Mouse (Mus musculus) liver, embryonic 14 days (tissue): ENCODE data around the gene Ppia. TPM values are rescaled to one million over a fixed set of nuclear protein-coding genes. Genes with fewer than 3 reads are reported as not detected.

Experiments
- polyA plus RNA-seq: library from polyadenylated mRNA; depleted of rRNA; stranded (reverse); fragments of >200 nt; gene quantifications from 2 replicates; pipeline ENCODE4 v1.2.3, GENCODE M21; 2012; rRNA removed

Gene Ppia
- 1,822 and 2,000 TPM in 2 replicates for polyA plus RNA-seq

GRCm38 (mm10) chr11:6414751-6415550 lies at the start of gene Ppia:
TSS of gene Ppia (plus strand) at chr11:6415443.

DNA sequence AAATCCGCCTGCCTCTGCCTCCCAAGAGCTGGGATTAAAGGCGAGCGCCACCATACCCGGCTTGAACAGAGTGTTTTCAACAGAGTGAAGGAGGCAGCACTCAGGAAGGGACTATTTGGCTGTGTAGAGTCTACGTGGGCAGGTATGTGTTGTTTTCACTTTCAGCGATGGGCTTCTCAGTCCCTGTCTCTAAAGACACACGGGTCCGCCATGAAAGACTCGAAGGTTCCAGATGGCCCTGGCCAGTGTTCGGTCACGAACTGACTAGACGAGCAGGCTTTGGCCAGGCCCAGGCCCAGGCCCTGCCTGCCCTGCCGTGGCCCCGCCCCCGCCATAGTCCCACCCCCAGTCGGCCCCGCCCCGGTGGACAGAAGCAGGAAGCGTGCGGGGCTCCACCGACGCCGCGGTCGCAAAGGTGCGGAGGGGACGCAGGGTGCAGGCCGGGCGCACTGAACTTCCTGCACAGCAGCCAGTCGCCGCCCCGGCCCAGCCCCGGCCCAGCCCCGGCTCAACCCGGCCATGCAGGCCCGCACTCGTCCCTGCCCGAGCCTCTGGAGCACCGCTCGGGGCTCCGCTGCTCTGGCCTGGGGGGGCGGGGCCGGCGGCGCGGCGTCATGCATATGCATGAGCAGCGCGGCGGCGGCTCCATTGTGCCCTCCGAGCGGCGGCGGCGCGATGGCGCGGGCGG lies 26.4 kb upstream of the Ppia start, which contains the start of gene Zmiz2:
Gene Zmiz2 (plus strand): TSS at position 349 of the 688 bp plus-strand sequence.

GRCm38 (mm10) chr11:6444077-6444853 lies 29.0 kb downstream of the Ppia start, which contains the start of gene H2afv:
TSS of gene H2afv (minus strand) at chr11:6444443.

Other genes with a start within 250 kb of the Ppia start
- gene A730071L15Rik, start 215.4 kb upstream of the Ppia start, polyA plus RNA-seq, result 0.06 TPM in 2 replicates
- gene Nudcd3, start 215.0 kb upstream of the Ppia start, polyA plus RNA-seq, result 10.2 and 11.7 TPM in 2 replicates
- gene Npc1l1, start 185.3 kb upstream of the Ppia start, polyA plus RNA-seq, result 0.08 and 0.09 TPM in 2 replicates
- 27.3 and 31.2 TPM in 2 replicates for gene Ddx56, start 147.7 kb upstream of the Ppia start, polyA plus RNA-seq
- gene Tmed4, start 140.6 kb upstream of the Ppia start, polyA plus RNA-seq, result 25.5 and 28.9 TPM in 2 replicates
- 37.9 and 43.6 TPM in 2 replicates for gene Ogdh, start 123.8 kb upstream of the Ppia start, polyA plus RNA-seq
- gene Zmiz2, start 26.4 kb upstream of the Ppia start, polyA plus RNA-seq, result 5.4 and 7.5 TPM in 2 replicates
- 44.4 TPM in 2 replicates for gene H2afv, start 29.0 kb downstream of the Ppia start, polyA plus RNA-seq
- gene Purb, start 60.5 kb downstream of the Ppia start, polyA plus RNA-seq, result 6.2 and 7.7 TPM in 2 replicates
- 4.9 and 7.1 TPM in 2 replicates for gene Myo1g, start 105.5 kb downstream of the Ppia start, polyA plus RNA-seq
- gene Ccm2, start 131.4 kb downstream of the Ppia start, polyA plus RNA-seq, result 27.3 and 32.9 TPM in 2 replicates
- 4.1 and 7.8 TPM in 2 replicates for gene Nacad, start 190.6 kb downstream of the Ppia start, polyA plus RNA-seq
- gene Tbrg4, start 210.6 kb downstream of the Ppia start, polyA plus RNA-seq, result 48.1 and 54.8 TPM in 2 replicates
- not detected in 2 replicates for gene Wap, start 223.2 kb downstream of the Ppia start, polyA plus RNA-seq
- 0.05 and 0.16 TPM in 2 replicates for gene Ramp3, start 243.1 kb downstream of the Ppia start, polyA plus RNA-seq